Mouse (Mus musculus): Measurements from ENCODE around the gene Cmc2. TPM values are rescaled to one million over a fixed set of nuclear protein-coding genes. Genes with fewer than 3 reads are reported as not detected.

Gene Cmc2
- polyA plus RNA-seq, 1 experiment from 2014 or later, result 28.6 TPM

Other genes with a start within 250 kb of the Cmc2 start
- gene Cdyl2, start 188.5 kb downstream of the Cmc2 start, polyA plus RNA-seq (2015; fragmentation: Nextera tagmentation; extraction: Ambion mirVana), result 8.6 and 8.9 TPM in 2 replicates
- 13.5 and 15.2 TPM in 2 replicates for gene Cenpn, start 275 bp upstream of the Cmc2 start, polyA plus RNA-seq (2015; fragmentation: Nextera tagmentation; extraction: Ambion mirVana)
- gene Atmin, start 21.9 kb upstream of the Cmc2 start, polyA plus RNA-seq (2015; fragmentation: Nextera tagmentation; extraction: Ambion mirVana), result 17.6 and 19.1 TPM in 2 replicates
- gene 1700030J22Rik, start 57.5 kb upstream of the Cmc2 start, polyA plus RNA-seq (2015; fragmentation: Nextera tagmentation; extraction: Ambion mirVana), result 6.1 and 6.8 TPM in 2 replicates
- 75.4 and 81.4 TPM in 2 replicates for gene Gcsh, start 72.1 kb upstream of the Cmc2 start, polyA plus RNA-seq (2015; fragmentation: Nextera tagmentation; extraction: Ambion mirVana)
- gene Pkd1l2, start 161.0 kb upstream of the Cmc2 start, polyA plus RNA-seq (2015; fragmentation: Nextera tagmentation; extraction: Ambion mirVana), result not detected in 2 replicates
- 0.11 TPM in 1 of 2 replicates, not detected in the other for gene Bco1, start 174.4 kb upstream of the Cmc2 start, polyA plus RNA-seq (2015; fragmentation: Nextera tagmentation; extraction: Ambion mirVana)
- gene Gan, start 236.7 kb upstream of the Cmc2 start, polyA plus RNA-seq (2015; fragmentation: Nextera tagmentation; extraction: Ambion mirVana), result 3.5 and 3.7 TPM in 2 replicates